Mouse (Mus musculus) G1E (cell line): Measurements from ENCODE around the gene Midn.

ENCODE experiments used
- CTCF ChIP-seq: IDR thresholded peaks from 2 replicates; pipeline ENCODE4 v1.5.1; 2012; ENCODE audit warnings: low read depth, low read length, inconsistent platforms, mixed read lengths
- GATA1 ChIP-seq: IDR thresholded peaks from 2 replicates; pipeline ENCODE4 v1.6.1; 2012; ENCODE audit warnings: borderline replicate concordance, low read length, inconsistent platforms, mixed read lengths
- POLR2AphosphoS5 ChIP-seq: IDR thresholded peaks from 2 replicates; pipeline ENCODE4 v1.6.1; 2012; ENCODE audit warnings: low read depth, low read length, inconsistent platforms; ENCODE audit not compliant: insufficient replicate concordance

DNA sequence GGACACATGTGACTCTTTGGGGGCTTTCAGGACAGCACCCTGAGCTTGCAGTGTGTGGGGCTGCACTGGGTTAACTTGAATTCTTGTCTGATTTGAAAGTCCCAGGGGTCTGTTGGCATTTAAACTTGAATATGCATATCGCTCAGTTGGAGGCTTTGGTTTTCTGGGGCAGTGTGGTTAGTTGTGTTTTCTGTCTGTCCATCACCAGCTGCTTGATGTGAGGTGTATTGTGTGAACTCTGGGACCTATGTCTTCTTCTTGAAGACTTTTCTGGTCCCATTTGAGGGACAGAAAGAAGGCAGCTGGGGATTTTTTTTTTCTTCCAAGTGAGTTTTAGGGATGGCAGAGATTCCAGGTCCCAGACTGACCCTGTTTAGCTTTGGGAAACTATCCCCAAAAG, 59.1 kb downstream of the Midn start:
- TF ChIP-seq CTCF = no peak
- TF ChIP-seq POLR2AphosphoS5 = no peak
- no peak for TF ChIP-seq GATA1
